Mouse (Mus musculus): ENCODE measurements around the gene Smg5.
"Not testable (repeated sequence)": the region's sequence is repeated elsewhere in the genome, so short reads cannot be mapped to it uniquely, and the experiment has no call there.

The Smg5 gene

DNA sequence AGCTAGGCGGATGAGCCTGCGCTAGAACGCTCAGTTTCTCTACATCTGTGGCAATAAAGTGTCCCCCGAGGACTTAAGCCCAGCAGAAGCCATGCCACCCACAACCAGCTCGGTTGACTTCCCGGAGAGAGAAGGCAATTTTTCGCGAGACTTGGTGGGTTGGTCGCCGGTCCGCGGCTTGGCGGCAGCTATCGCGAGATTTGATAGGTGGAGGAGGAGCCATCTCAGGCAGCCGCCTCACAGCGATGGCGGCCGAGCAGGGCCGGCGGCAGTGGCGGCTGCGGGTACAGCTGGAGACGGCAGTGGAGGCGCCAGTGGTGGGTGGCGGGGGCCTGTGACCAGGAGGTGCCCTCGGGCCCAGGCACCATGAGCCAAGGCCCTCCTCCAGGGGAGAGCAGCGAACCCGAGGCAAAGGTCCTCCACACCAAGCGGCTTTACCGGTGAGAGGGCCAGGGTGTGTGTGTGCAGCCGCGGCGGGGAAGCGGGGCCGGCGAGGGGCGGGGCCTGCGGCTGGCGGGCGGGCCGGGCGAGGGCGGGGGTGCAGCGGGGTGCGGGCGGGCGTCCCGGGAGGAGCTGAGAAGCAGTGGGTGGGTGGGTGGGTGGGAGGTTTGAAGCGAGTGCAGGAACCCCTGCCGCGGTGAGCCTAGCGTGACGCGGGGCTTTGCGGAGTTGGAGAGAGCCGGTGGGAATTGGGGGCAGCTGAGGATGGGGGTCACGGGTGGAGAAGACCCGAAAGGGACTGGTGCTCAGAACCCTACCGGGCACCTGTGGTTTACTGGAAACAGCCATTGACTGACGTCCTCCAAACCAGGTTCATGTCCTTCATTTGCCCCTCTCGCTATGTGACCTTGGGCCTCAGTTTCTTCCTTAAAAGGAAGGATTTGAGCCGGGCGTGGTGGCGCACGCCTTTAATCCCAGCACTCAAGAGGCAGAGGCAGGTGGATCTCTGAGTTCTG lies at the start of gene Smg5, which contains the start of gene Tmem79:
Gene Smg5 (plus strand): TSS at position 203 of the 956 bp plus-strand sequence.
Gene Tmem79 (minus strand): TSS at position 91 of the 956 bp plus-strand sequence.
- peak; percentile 98 for DNase-seq

DNA sequence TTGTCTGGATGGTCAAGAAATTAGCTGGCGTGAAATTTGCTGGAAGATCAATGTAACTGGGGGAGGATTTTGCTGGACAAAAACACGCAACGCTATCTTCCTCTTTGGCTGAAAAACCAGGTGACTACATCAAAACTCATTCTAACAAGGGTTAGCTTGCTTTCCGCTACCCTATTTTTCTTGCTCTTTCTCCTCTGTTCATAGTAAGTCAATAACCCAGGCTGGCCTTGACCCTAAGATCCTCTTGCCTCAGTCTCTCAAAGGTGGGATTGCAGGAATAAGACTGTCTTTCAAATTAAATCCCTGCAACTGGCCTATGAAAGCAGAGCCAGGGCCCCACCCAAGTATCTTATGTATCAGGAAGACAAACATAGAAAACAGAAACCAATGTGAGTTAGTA lies 49.0 kb upstream of the Smg5 start, which contains the start of gene Gm38392:
Gene Gm38392 (minus strand): TSS at position 101 of the 400 bp plus-strand sequence.
- DNase-seq: no peak

DNA sequence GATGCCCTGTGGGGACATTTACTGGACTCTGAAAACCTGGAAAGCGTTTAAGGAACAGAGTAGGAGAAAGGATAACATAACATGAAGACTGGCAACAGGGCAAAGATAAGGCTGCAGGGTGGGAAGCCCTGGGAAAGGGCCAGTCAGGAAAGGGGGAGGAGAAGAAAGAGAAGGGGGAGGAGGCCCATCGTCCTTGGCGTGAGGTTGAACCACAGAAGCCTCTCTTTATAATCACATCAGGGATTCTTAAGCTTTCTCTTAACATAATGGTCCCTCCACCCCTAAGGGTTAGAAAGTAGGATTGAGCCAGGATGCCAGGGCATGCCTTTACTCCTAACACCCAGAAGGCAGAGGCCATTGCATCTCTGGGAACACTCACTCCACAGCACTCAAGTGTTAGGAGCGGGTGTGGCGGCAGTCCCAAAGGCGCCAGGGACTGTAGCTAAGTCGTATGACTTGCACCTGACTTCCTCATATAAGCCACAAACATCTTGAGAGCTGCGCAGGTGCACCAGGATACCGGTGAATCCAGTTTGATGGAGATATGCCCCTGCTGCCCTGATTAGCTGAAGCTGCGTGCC lies 47.8 kb upstream of the Smg5 start:
- DNase-seq: not testable (repeated sequence)

DNA sequence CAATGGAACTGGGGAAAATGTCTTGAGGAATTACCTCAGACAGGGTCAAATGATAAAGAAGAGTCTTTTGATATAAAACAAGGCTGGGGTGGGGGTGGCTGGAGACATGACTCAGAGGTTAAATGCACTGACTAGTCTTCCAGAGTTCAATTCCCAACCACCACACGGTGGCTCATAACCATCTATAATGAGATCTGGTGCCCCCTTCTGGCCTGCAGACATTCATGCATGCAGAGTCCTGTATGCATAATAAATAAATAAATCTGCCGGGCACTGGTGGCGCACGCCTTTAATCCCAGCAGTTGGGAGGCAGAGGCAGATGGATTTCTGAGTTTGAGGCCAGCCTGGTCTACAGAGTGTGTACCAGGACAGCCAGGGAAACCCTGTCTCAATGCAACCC lies 44.1 kb upstream of the Smg5 start:
- DNase-seq: peak; percentile 35

DNA sequence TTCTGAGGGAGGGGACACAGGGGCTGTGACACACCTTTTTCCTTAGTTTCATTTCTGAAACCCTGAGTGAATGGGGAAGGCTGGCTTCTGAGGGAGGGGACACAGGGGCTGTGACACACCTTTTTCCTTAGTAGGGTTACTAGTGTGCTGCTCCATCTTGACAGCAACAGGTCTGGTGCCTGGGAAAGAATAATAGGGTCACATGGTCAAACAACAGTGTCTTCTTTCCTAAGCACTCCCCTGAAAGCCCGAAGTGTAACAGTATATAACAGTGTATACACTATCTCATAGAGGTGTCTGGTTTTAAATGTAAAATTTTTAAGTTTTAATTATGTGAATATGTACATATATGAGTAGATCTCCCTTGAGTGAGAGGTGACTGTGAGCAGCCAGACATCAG lies 40.8 kb upstream of the Smg5 start:
- DNase-seq: not testable (repeated sequence)

DNA sequence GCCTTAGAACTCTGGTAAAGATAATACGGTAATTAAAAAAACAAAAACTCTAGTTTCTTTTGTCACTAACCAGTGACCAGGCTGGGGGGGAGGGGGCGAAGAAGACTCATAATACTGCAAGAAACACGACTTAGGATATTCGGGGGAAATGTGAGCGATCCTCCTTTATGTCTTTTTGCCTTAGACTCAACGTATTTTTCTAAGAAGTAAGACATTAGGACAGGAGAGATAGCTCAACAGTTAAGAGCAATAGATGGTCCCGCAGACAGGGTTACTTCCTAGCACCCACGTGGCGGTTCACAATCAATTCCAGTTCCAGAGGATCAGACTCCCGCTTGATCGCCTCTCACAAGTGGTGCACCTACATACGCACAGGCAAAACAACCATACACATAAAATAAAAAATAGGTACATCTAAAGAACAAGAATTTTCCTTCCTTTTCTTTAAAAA lies 39.9 kb upstream of the Smg5 start:
- no peak for DNase-seq

DNA sequence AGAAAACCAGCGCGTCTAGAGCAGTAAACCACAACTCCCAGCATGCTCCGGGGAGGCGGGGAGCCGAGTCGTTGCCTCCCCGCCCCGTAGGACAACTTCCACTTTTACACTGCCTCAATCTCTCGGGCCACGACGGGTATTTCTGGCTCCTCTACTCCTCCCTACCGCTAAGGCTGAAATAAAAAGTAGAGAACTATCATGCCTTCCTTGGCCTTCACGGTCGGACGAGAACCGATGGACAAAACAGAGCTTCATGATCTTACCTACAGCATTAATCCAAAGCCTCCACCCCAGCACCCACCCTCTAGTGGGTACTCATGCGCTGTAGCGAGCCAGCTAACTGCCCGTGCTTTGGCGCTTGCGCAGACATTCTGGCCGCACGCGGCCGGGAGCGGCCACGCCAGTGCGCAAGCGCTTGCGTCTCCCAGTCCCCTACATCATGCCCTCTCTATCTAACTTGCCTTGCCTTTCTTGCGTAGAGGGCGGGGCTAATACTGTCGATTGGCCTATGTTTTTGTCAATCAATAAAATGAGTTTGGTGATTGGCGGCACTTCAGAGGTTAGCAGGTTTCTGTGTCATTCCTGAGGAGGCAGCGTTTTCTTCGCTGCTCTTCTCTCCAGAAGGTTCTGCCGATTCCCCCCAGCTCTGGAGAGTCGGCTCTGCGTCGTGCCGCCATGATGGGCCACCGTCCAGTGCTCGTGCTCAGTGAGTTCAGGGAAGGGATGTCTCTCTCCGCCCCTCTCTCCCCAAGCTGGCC lies 39.3 kb upstream of the Smg5 start, which contains the start of the genes Tsacc and Cct3:
Gene Tsacc (minus strand): TSS at position 439 of the 758 bp plus-strand sequence.
Gene Cct3 (plus strand): TSS at position 556 of the 758 bp plus-strand sequence.
- DNase-seq: peak; percentile 100

DNA sequence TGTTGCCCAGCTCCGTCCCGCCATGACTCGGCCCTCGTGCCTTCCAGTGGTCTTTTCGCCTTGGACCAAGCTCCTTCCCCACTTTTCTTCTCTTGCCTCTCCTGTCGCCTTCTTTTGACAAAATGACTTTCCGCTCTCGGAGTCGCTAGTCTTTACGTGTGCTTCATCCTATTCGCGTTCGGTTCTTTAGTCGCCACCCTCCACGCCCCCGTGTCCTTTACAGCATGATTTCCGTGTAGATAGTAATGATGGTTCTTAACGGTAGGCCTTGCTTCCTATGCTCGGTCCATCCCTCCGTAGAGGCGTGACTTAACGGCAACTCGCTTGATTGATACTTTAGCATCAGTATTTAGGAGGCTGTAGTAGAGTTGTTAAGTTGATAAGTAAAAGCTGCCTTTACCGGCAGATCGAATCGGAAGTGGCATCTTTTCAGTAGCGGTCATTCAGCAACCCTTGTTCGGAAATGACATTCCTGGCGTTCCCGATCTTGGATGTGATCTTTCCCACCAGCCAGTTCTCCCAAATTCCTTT lies 38.7 kb upstream of the Smg5 start:
- DNase-seq: no peak

DNA sequence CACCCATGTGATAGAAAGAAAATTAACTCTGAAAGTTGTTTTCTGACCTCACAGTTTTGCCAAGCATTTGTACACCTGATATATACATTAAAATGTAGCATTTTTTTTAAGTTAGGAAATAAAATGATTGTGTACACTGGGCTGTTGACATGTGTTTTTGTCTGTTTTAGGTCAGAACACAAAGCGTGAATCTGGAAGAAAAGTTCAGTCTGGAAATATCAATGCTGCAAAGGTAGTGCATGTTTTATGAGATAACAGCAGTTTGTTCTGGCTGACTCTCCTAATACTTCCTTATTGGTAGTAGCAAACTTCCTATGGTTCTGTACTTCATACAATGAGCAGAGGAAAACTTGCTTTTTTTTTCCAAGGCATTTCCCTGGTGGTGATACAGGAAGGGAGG lies 36.9 kb upstream of the Smg5 start:
- DNase-seq: no peak

DNA sequence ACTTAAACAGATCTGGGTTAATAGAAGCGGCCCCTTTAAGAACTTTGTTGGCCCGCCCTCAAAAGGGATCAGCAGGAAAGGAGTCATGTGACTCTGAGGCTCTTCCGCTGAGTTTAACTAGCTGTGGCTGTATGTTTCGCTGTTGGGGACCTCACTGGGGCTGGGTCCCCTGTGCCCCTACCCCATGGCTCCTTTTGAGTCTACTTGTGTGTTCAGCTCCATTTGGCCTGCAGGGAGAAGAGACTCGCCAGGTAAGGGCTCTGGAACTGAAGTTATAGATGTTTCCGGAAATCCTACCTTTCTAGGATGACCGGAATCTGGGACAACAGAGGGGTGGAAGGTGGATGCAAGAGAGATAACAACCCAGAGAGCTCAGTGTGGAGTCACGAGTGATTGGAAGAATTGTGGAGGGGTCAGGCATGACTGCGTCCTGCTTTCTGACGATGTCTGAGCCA lies 11.1 kb upstream of the Smg5 start, which contains the start of gene Glmp:
Gene Glmp (plus strand): TSS at position 73 of the 455 bp plus-strand sequence.
- DNase-seq: peak; percentile 85

DNA sequence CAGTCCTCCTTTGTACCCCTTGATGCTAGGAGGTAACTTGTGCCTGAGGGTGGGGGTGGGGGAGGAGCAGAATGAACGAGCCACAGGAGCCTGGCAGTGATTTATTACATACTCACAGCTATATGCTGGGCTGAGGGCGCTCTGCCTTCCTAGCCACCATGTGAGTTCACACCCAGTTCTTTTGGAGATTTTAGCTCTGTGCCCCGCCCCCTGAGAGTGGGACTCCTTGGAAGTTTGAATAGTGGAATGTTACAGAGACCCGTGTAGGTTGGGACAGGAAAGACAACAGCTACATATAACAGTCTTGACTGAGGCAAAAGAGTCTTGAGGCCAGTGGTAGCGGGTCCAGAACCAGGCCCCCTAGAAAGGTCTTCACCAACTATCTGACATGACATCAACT lies 7.1 kb upstream of the Smg5 start:
- DNase-seq: no peak

DNA sequence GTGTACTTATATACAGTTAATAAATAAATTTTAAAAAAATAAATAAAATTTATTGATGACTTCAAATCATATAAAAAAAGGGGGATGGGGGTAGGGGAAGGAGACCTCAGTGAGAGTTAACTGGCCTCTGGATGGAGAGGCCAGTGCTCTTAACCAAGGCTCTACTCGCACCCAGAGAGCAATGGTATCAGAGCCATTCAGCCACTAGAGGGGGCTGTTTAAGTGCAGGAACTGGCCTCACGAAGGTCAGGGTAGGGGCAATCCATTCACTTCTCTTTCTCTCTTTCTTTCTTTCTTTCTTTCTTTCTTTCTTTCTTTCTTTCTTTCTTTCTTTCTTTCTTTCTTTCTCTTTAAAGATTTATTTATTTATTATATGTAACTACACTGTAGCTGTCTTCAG lies 4.8 kb upstream of the Smg5 start:
- DNase-seq: peak; percentile 68

DNA sequence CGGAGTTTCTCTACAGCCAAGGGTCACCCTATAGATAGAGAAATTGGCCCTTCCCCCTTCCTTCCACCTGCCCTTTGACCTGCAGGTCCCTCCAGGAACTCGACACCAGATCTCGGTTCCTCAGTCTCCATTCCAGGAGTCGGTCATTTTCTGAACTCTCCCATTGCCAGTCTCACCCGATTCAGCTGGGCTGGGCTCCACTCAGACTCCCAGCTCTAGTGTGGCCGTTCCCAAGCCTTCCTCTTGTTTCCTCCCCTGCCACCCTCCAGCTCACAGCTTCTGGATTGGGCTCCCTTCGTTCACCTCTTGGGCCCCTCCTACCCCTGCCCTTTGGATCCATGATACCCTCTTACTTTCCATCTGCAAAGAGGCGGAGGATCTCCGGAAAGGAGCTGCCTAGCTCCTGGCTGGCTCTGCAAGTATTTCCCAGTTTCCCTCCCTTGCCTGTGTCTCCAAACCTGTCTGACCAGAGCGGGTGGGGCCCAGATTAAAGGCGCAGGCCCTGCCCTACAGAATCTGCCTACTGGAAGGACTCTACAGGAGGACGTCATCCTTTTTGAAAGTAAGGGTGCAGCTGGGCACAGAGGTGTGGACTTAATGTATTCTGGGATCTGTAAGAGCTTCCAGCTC lies 1.9 kb upstream of the Smg5 start:
- no peak for DNase-seq

DNA sequence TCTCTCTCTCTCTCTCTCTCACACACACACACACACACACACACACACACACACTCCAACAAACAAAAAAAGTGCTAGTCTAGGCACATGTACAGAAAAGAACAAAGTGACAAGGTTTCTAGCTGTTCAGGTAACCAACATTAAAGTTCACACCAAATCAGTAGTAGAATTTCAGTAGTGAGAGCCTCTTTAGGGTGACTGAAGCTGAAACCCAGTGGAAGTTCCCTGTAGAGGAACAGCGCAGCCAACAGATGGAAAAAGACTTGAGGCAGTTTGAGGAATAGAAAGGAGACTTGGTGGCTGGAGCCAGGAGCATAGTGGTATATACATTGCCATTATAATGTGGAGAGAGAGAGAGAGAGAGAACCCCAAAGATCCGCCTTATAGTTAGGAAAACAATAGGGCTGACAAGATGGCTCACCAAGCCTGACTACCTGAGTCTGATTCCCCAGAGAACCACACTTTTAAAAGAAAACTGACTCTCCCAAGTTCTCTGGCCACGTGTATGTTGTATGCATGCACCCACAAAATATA lies 1.1 kb upstream of the Smg5 start:
- DNase-seq: no peak

DNA sequence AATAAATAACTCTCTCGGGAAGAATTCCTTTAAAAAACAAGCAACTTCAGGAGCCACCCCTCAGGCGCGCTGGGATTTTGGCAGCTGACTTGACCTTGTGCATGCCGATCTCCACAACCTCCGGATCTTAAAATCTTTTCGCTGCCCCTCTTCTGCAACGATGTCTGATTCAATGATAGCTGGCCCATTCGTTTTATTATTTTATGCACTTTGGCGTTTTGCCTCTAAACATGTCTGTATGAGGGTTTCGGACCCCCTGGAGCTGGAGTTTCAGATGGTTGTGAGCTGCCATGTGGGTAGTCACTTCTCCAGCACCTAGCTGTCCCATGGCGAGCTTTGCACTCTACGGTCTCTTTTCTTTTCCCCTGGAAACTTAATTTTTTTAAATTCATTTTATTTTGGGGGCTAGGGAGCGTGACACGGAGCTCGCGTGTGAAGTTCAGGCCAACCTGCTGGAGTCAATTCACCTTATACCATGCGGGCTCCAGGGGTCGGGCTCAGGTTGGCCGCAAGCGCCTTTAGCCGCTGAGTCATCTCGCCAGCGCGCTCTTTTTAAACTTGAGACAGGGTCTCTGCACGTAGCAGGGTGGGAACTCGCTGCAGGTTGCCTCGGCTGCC lies 515 bp upstream of the Smg5 start:
- no peak for DNase-seq

DNA sequence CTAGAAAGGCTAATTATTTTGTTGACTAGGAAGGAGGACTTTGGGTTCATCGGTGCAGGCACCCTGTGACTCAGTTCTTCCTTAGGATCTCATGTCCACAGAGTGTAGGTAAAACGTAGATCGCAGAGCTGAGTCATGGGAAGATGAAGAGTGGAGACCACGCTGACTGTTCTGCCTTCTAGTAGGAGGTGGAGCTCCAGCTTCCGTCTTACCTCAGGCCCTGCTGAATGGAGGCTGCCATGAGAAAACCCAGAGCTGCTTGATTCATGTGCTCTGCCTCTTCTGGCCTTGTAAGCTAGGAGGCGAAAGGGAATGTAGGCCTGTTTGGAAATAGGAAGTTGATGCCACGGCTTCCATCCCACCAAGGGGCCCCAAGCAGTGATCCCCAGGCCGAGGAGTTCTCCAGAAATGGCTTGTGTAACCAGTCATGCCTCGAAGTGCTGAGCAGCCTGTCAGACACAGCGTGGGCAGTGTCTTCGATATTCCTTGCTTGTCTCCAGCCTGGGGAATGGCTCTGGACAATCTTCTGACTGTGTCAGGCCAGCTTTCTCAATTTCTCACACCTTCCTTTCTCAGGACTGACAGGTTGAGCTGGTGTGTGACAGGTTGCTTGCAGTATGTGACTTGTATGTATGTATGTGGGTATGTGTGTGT lies 1.4 kb downstream of the Smg5 start:
- no peak for DNase-seq

DNA sequence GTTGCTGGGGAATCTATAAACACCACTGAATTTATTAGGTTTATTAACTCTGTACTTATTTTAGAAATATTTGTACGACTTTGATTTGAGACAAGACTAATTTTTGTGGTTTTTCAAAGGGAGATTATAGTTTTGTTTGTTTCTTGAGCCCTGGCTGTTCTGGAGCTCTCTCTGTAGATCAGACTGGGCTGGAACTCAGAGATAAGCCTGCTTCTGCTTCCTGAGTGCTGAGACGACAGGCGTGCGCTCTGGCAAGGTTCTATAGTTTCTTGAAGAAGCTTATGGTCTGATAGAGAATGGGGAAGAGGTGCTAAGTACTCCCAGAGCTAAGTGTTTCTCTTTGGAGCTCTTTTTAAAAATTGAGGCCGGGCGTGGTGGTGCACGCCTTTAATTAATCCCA lies 2.3 kb downstream of the Smg5 start:
- no peak for DNase-seq

DNA sequence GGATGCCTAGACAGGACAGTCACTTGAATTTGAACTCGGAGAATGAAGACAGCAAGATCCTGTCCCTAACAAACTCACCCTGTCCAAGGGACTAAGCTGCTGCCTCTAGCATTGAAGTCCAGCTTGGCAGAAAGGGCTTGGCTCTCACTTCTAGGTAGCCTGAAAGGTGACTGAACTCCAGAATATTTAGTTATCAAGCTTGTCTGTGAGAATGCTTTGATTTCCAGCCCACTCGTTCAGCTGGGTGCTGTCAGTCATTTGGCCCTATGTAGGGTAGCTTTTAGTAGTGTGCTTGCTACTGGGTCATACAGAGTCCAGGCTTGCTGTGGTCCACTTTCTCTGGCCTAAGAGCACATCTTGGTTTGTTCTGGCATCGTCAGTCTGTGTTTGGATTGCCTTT lies 2.9 kb downstream of the Smg5 start:
- DNase-seq: no peak

DNA sequence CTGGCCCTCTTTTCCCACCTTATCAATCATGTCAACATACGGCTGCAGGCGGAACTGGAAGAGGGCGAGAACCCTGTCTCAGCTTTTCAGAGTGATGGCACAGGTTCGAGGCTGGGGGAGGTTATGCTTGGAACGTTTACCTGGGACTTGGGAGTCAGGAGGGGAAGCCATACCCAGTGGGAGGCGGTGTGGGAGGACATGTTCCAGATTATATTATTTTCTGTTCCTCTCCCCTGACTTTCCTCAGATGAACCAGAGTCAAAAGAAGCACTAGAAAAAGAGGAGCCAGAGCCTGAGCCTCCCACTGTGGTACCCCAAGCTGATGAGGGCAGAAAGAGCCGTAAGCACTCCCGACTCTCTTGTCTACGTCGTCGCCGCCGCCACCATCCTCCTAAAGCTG lies 14.7 kb downstream of the Smg5 start:
- DNase-seq: no peak

DNA sequence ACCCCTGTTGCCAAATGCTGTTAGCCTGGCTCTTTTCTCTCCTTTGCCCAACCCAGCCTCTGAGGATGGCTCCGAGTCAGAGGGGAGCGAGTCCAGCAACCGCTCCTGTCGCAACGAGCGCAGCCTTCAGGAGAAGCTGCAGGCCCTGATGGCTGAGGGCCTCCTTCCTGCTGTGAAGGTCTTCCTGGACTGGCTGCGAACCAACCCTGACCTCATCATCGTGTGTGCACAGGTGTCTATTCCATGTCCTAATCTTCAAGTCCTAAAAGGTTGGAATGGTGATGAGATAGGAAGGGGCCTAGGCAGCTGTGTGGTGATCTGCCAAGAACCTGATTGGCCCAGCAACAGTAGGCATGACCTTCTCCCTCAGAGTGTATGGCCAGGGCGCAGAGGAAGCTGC lies 16.8 kb downstream of the Smg5 start:
- DNase-seq: no peak
